Mouse (Mus musculus) midbrain, postnatal 0 days (tissue): ENCODE results near the gene Rere. TPM values are rescaled to one million over a fixed set of nuclear protein-coding genes. Genes with fewer than 3 reads are reported as not detected.
A peak's percentile ranks its signal among the peaks of the same experiment; 100 is the strongest.
"Not testable (repeated sequence)": the region's sequence is repeated elsewhere in the genome, so short reads cannot be mapped to it uniquely, and the experiment has no call there.

Experiments used
- ATAC-seq: fragments of 200-750 bp; cut with Nextera tagmentation; 2 replicates; pipeline ENCODE4 v1.8.0; 2017; ENCODE audit warnings: moderate number of reproducible peaks, mild to moderate bottlenecking, moderate TSS enrichment, moderate library complexity; ENCODE audit not compliant: low FRiP score
- DNase-seq: peaks from one replicate; pipeline ENCODE4 v3.0.0-alpha.2; 2015; ENCODE audit warnings: low spot score
- H3K27ac ChIP-seq: fragments of 300-500 bp; sonication (generic); 2 replicates; pipeline ENCODE4 v1.5.1; 2014; ENCODE audit warnings: low read depth, mild to moderate bottlenecking, low read length, mixed read lengths
- H3K27me3 ChIP-seq: fragments of 300-500 bp; sonication (generic); 2 replicates; pipeline ENCODE4 v1.6.1; 2014; ENCODE audit warnings: low read length, control low read depth, mixed read lengths; ENCODE audit not compliant: insufficient read depth
- H3K36me3 ChIP-seq: fragments of 300-500 bp; sonication (generic); 2 replicates; pipeline ENCODE4 v1.6.1; 2014; ENCODE audit warnings: low read length, control low read depth, mixed read lengths; ENCODE audit not compliant: insufficient read depth
- H3K4me1 ChIP-seq: fragments of 300-500 bp; sonication (generic); 2 replicates; pipeline ENCODE4 v1.6.1; 2014; ENCODE audit warnings: mild to moderate bottlenecking, control low read depth, antibody characterized with exemption, low read length, mixed read lengths; ENCODE audit not compliant: insufficient read depth
- H3K4me2 ChIP-seq: fragments of 300-500 bp; sonication (generic); 2 replicates; pipeline ENCODE4 v1.6.1; 2014; ENCODE audit warnings: low read depth, mild to moderate bottlenecking, low read length, mixed read lengths; ENCODE audit not compliant: poor library complexity, severe bottlenecking
- H3K4me3 ChIP-seq: fragments of 300-500 bp; sonication (generic); 2 replicates; pipeline ENCODE4 v1.5.1; 2014; ENCODE audit warnings: low read depth, mild to moderate bottlenecking, low read length, moderate library complexity
- H3K9ac ChIP-seq: fragments of 300-500 bp; sonication (generic); replicated peaks from 2 replicates; pipeline ENCODE4 v1.6.1; 2014; ENCODE audit warnings: mild to moderate bottlenecking, low read length, moderate library complexity, mixed read lengths; ENCODE audit not compliant: poor library complexity, severe bottlenecking
- H3K9me3 ChIP-seq: fragments of 300-500 bp; sonication (generic); 2 replicates; pipeline ENCODE4 v1.6.1; 2016; ENCODE audit warnings: low read length, control low read depth
- CTCF ChIP-seq: IDR thresholded peaks from 2 replicates; pipeline ENCODE4 v1.5.1; 2016; ENCODE audit warnings: antibody characterized with exemption, mild to moderate bottlenecking
- WGBS: fragments of 180-500 bp; shearing (Covaris S2); extraction: QIAGEN DNeasy Blood & Tissue Kit; methylation state at CpG from one replicate; pipeline ENCODE4 v1.1.7; 2014; 5-methylcytosine and 5-hydroxymethylcytosine counted together
- polyA plus RNA-seq: library from polyadenylated mRNA; unstranded; fragments of >200 nt; fragmentation: Nextera tagmentation; extraction: Ambion mirVana; gene quantifications from 2 replicates; pipeline ENCODE4 v1.2.1, GENCODE M21; 2015
- total RNA-seq: library from RNA; depleted of rRNA; stranded (reverse); fragments of >200 nt; gene quantifications from 2 replicates; pipeline ENCODE4 v1.2.3, GENCODE M21; 2014

Rere gene
- total and polyA plus RNA-seq, 2 experiments from 2014 or later = 22.7 to 36.8 TPM

- Histone ChIP-seq H3K9ac (no peak overlapping the region), H3K27ac (no peak overlapping the region), H3K4me3 (no peak overlapping the region), H3K9me3 (no peaks in the 10 kb centered on the region), H3K36me3 (no peaks in the 10 kb centered on the region; the same call in 1 of the 2 replicates), H3K4me2 (no peak overlapping the region), H3K4me1 (no peaks in the 10 kb centered on the region), H3K27me3 (no peaks in the 10 kb centered on the region)
- no peak for TF ChIP-seq CTCF
- 89% methylated on average over 10 of the region's 10 CpGs for WGBS
- no peak for DNase-seq
- ATAC-seq = no peak
Measured at GRCm38 (mm10) chr4:150544652-150545258, 263.3 kb downstream of the Rere start.

- Histone ChIP-seq H3K4me2 (no peak overlapping the region), H3K27ac (no peak overlapping the region), H3K36me3 (no peaks in the 10 kb centered on the region; the same call in 1 of the 2 replicates), H3K9ac (no peak overlapping the region), H3K9me3 (no peaks in the 10 kb centered on the region), H3K4me3 (no peak overlapping the region), H3K27me3 (no peaks in the 10 kb centered on the region), H3K4me1 (no peaks in the 10 kb centered on the region)
- DNase-seq (no peak), ATAC-seq (no peak)
- WGBS = 92% methylated on average over 7 of the region's 7 CpGs
- TF ChIP-seq CTCF = no peak
Measured at GRCm38 (mm10) chr4:150545775-150546174, 264.3 kb downstream of the Rere start.

- not testable (repeated sequence) for H3K9ac ChIP-seq, H3K4me1 ChIP-seq, H3K4me3 ChIP-seq, DNase-seq, H3K27ac ChIP-seq, H3K27me3 ChIP-seq, H3K36me3 ChIP-seq, H3K9me3 ChIP-seq, ATAC-seq, H3K4me2 ChIP-seq
- 98% methylated on average over 4 of the region's 4 CpGs for WGBS
Measured at GRCm38 (mm10) chr4:150546296-150546695, 264.9 kb downstream of the Rere start.

- no peaks in the 10 kb centered on the region for H3K27me3 ChIP-seq
- WGBS = 90% methylated on average over 9 of the region's 9 CpGs
- no peak overlapping the region for H3K27ac ChIP-seq
- H3K9me3 ChIP-seq = no peaks in the 10 kb centered on the region
- no peaks in the 10 kb centered on the region; the same call in 1 of the 2 replicates for H3K36me3 ChIP-seq
- no peaks in the 10 kb centered on the region for H3K4me1 ChIP-seq
- no peak for TF ChIP-seq CTCF
- H3K9ac ChIP-seq = no peak overlapping the region
- DNase-seq (no peak), ATAC-seq (no peak)
- H3K4me3 ChIP-seq = no peak overlapping the region
- H3K4me2 ChIP-seq = no peak overlapping the region
Measured at GRCm38 (mm10) chr4:150549393-150549792, 267.9 kb downstream of the Rere start.

- 0 out of 2 replicates have a peak overlapping the region, but pooled peaks have one; percentile 8 for H3K9ac ChIP-seq
- H3K27ac ChIP-seq = 0 out of 2 replicates have a peak overlapping the region, but pooled peaks have one; percentile 6
- no peak for TF ChIP-seq CTCF
- no peak overlapping the region for H3K4me3 ChIP-seq
- no peaks in the 10 kb centered on the region for H3K4me1 ChIP-seq
- 89% methylated on average over 12 of the region's 12 CpGs for WGBS
- no peaks in the 10 kb centered on the region for H3K9me3 ChIP-seq
- H3K27me3 ChIP-seq = no peaks in the 10 kb centered on the region
- DNase-seq (peak; percentile 36), ATAC-seq (no peak)
- no peak overlapping the region for H3K4me2 ChIP-seq
- no peaks in the 10 kb centered on the region; the same call in 1 of the 2 replicates for H3K36me3 ChIP-seq
Measured at GRCm38 (mm10) chr4:150549989-150550716, 268.7 kb downstream of the Rere start.

DNA sequence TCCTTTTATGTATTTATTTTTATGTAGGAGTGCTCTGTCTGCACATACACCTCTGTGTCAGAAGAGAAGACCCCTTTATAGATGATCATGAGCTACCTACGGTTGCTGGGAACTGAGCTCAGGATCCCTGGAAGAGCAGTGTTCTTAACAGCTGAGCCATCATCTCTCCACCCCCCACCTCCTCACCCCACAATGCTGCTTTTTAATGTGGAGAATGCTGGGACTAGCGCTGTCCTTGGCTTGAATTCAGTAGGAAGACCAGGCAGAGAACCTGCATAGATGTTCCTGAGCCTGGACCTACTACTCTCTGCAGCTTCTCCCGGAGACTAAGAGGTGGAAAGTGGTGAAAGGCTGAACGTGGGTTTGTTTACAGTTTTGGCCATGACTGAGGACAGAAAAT lies 269.9 kb downstream of the Rere start:
- no peaks in the 10 kb centered on the region for H3K27me3 ChIP-seq
- no peaks in the 10 kb centered on the region for H3K9me3 ChIP-seq
- 75% methylated on average over 4 of the region's 4 CpGs for WGBS
- no peak overlapping the region for H3K4me2 ChIP-seq
- no peak for ATAC-seq
- DNase-seq = no peak
- H3K9ac ChIP-seq = no peak overlapping the region
- H3K36me3 ChIP-seq = no peaks in the 10 kb centered on the region; the same call in 1 of the 2 replicates
- H3K4me1 ChIP-seq = peaks cover 7% of the 10 kb centered on the region
- no peak overlapping the region for H3K4me3 ChIP-seq
- TF ChIP-seq CTCF = no peak
- H3K27ac ChIP-seq = no peak overlapping the region
